Mouse (Mus musculus) liver, embryonic 12.5 days (tissue): ENCODE measurements around the gene Gng13. TPM values are rescaled to one million over a fixed set of nuclear protein-coding genes. Genes with fewer than 3 reads are reported as not detected.

ENCODE experiments used
- ATAC-seq: fragments of 200-750 bp; cut with Nextera tagmentation; 2 replicates; pipeline ENCODE4 v1.8.0; 2017; ENCODE audit warnings: moderate number of reproducible peaks, mild to moderate bottlenecking, moderate library complexity
- H3K27ac ChIP-seq: fragments of 300-500 bp; sonication (generic); 2 replicates; pipeline ENCODE4 v1.5.1; 2016; ENCODE audit warnings: mild to moderate bottlenecking
- H3K27me3 ChIP-seq: fragments of 300-500 bp; sonication (generic); replicated peaks from 2 replicates; pipeline ENCODE4 v1.6.1; 2016; ENCODE audit warnings: mild to moderate bottlenecking, moderate library complexity
- H3K36me3 ChIP-seq: fragments of 300-500 bp; sonication (generic); 2 replicates; pipeline ENCODE4 v1.6.1; 2016; ENCODE audit warnings: mild to moderate bottlenecking, moderate library complexity
- H3K4me1 ChIP-seq: fragments of 300-500 bp; sonication (generic); 2 replicates; pipeline ENCODE4 v1.6.1; 2016
- H3K4me2 ChIP-seq: fragments of 300-500 bp; sonication (generic); 2 replicates; pipeline ENCODE4 v1.6.1; 2016; ENCODE audit warnings: mild to moderate bottlenecking, moderate library complexity
- H3K4me3 ChIP-seq: fragments of 300-500 bp; sonication (generic); 2 replicates; pipeline ENCODE4 v1.5.1; 2016; ENCODE audit warnings: mild to moderate bottlenecking, moderate library complexity
- H3K9ac ChIP-seq: fragments of 300-500 bp; sonication (generic); 2 replicates; pipeline ENCODE4 v1.6.1; 2016; ENCODE audit warnings: mild to moderate bottlenecking, moderate library complexity
- H3K9me3 ChIP-seq: fragments of 300-500 bp; sonication (generic); replicated peaks from 2 replicates; pipeline ENCODE4 v1.6.1; 2016; ENCODE audit warnings: mild to moderate bottlenecking, moderate library complexity
- WGBS: fragments of 180-500 bp; shearing (Covaris S2); methylation state at CpG from one replicate; pipeline ENCODE4 v1.1.7; 2016; ENCODE audit not compliant: insufficient replicate concordance; 5-methylcytosine and 5-hydroxymethylcytosine counted together
- microRNA-seq: library from miRNA; unstranded; fragments of <30 nt; microRNA quantifications from one replicate; pipeline ENCODE4, GENCODE M21; 2017
- polyA plus RNA-seq: library from polyadenylated mRNA; unstranded; fragments of >200 nt; fragmentation: Nextera tagmentation; extraction: Ambion mirVana; gene quantifications from 2 replicates; pipeline ENCODE4 v1.2.1, GENCODE M21; 2016

Gene Gng13
- polyA plus RNA-seq, 1 experiment from 2014 or later = 1.2 TPM

DNA sequence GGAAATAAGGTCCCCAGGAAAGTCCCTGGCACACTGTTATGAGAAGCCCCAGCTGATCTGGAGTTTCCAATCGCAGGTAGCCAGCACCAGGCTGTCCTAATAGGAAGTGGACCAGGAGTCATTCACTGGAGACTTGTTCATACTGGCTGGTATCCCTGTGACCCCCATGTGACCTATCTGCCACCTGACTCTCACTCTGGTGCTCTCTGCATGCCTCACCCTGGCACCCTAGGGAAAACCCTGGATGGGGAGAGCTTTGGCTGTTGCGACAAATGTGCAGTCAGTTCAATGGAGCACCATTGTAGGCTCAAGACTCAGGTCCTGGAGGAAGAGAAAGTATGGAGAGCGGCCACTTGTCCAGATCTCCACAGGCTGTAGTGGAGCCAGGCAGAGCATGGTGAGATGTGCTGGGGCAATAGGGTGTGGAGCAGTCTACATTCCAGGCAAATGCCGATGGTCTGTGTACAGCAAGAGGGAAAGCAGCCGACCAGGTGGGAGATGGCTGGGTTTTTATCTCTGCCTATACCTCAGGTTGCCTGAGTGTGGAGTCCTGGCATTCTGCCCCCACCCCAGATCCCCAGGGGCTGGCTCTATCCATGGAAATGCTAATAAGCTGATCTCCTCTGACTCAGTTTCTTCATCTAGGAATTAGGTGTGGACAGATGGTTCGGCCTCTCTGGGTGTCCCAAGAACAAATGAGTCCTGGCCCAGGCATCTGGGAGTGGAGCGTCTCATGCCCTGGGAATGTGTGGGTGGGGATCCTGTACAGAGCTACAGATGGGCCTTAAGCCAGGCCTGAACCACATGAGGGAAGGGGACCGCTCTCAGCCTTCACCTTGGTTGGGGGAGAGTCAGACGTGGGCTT, 39.6 kb downstream of the Gng13 start:
- WGBS = 64% methylated on average over 9 of the region's 9 CpGs
- H3K27me3 ChIP-seq = peaks cover 18% of the 10 kb centered on the region; the same call in 1 of the 2 replicates
- no peak overlapping the region for H3K9ac ChIP-seq
- no peaks in the 10 kb centered on the region for H3K4me1 ChIP-seq
- H3K4me3 ChIP-seq = no peak overlapping the region
- no peak overlapping the region for H3K27ac ChIP-seq
- ATAC-seq = no peak
- H3K36me3 ChIP-seq = no peaks in the 10 kb centered on the region
- H3K4me2 ChIP-seq = no peak overlapping the region
- no peaks in the 10 kb centered on the region for H3K9me3 ChIP-seq

DNA sequence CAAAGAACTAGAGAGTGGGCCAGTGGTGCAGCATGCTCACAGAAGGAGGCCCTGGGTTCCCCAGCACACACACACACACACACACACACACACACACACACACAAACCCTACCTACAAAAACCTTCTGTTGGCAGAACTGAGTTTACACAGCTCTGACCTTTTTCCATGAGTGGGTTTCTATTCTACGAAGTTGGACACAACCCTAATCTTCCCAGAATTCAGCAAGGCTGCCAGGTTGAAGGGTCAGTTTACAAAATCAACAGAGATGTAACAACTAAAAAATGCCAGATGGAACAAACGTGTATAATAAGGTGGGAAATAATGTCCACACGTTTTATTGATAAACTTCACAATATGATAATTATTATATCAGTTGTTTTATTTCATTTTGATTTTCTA, 40.7 kb downstream of the Gng13 start:
- Histone ChIP-seq H3K9ac (no peak overlapping the region), H3K36me3 (no peaks in the 10 kb centered on the region), H3K4me2 (no peak overlapping the region), H3K27ac (no peak overlapping the region), H3K4me3 (no peak overlapping the region), H3K4me1 (no peaks in the 10 kb centered on the region), H3K27me3 (peaks cover 16% of the 10 kb centered on the region; the same call in 1 of the 2 replicates), H3K9me3 (no peaks in the 10 kb centered on the region)
- ATAC-seq = no peak
- WGBS = 43% methylated on average over 3 of the region's 3 CpGs

DNA sequence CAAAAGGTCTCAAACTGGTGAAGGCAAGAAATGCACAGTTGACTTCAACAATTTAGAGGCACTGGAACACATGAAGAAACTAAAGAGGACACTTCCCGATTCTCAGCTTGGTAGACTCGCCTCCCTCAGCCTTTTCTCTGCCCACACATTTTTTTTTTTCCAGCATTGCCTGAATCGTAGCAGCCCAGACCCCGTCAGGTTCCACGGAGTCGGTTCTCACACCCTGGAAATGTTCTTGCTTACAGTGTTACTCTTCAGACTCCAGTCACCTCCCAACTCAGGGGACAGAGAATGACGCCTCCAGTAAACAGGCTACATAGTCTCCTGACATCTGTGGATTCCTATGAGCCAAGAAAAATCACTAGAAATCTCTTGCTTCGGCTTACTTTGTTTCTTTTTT, 43.2 kb downstream of the Gng13 start:
- no peaks in the 10 kb centered on the region for H3K4me1 ChIP-seq
- H3K4me3 ChIP-seq = no peak overlapping the region
- no peaks in the 10 kb centered on the region for H3K36me3 ChIP-seq
- WGBS = 52% methylated on average over 8 of the region's 8 CpGs
- no peak overlapping the region for H3K4me2 ChIP-seq
- no peak overlapping the region for H3K27ac ChIP-seq
- peaks cover 9% of the 10 kb centered on the region; the same call in 1 of the 2 replicates for H3K27me3 ChIP-seq
- ATAC-seq = no peak
- H3K9me3 ChIP-seq = no peaks in the 10 kb centered on the region
- no peak overlapping the region for H3K9ac ChIP-seq

DNA sequence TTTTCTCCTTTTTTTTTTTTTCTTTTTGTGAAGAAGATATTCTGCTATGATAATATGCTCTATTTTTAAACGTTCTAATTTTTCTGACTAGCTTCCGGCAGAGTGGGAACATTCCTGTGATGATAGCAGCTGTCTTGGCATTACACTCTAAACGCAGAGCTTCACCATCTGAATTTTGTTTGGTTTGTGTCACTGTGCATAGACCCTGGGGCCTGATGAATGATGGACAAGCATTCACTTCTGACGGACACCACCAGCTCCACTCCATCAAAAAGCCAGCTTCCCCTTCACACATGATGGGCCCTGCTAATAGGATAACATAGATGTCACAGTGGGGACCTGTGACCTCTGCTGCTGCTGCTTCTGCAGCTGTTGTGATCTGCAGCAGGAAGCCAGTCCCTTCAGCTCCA, 44.6 kb downstream of the Gng13 start:
- ATAC-seq = no peak
- H3K27me3 ChIP-seq = peaks cover 15% of the 10 kb centered on the region; the same call in 1 of the 2 replicates
- H3K4me1 ChIP-seq = no peaks in the 10 kb centered on the region
- no peak overlapping the region for H3K4me3 ChIP-seq
- no peak overlapping the region for H3K4me2 ChIP-seq
- no peak overlapping the region for H3K9ac ChIP-seq
- no peaks in the 10 kb centered on the region for H3K36me3 ChIP-seq
- H3K27ac ChIP-seq = no peak overlapping the region
- 41% methylated on average over 4 of the region's 4 CpGs for WGBS
- no peaks in the 10 kb centered on the region for H3K9me3 ChIP-seq

DNA sequence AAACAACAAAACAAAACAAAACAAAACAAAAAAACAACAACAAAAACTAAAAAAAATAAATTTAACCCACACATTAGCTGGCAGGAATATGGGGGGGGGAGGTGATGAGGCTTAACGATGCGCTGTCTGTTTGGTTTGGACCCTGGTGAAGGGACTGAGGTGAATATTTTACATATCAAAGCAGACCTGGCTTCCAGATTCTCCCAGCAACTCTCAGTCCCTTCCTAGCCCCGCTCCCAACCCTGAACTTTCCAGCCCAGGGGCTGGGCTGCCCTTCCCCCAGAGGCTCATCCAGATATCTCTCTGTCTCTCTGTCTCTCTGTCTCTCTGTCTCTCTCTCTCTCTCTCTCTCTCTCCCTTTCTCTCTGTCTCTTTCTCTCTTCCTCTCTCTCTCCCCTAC, 45.6 kb downstream of the Gng13 start:
- WGBS = 30% methylated on average over 3 of the region's 3 CpGs
- no peak overlapping the region for H3K4me3 ChIP-seq
- ATAC-seq = no peak
- H3K27me3 ChIP-seq = peaks cover 22% of the 10 kb centered on the region
- no peaks in the 10 kb centered on the region for H3K36me3 ChIP-seq
- no peaks in the 10 kb centered on the region for H3K9me3 ChIP-seq
- no peaks in the 10 kb centered on the region for H3K4me1 ChIP-seq
- H3K9ac ChIP-seq = no peak overlapping the region
- H3K4me2 ChIP-seq = no peak overlapping the region
- no peak overlapping the region for H3K27ac ChIP-seq

DNA sequence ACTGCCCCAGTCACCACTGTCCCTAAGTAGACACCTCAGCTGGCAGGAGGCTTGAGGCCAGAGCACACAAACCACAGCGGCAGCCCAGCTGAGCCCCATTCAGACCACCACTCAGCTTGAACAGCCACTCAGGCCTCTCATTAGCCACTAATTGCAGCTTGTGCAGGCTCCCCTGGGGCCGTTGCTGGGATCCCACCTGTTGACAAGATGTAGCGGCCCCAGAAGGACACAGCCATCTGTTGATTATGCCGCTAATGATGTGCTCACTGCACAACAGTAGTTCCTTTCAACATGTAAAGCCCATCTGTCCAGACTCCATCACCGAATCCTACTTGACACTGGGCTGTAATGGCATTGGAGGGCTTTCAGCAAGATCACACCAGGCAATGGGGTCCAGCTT, 48.9 kb downstream of the Gng13 start:
- no peak overlapping the region for H3K27ac ChIP-seq
- no peak overlapping the region for H3K4me3 ChIP-seq
- ATAC-seq = no peak
- H3K4me2 ChIP-seq = no peak overlapping the region
- 60% methylated on average over 5 of the region's 5 CpGs for WGBS
- H3K36me3 ChIP-seq = no peaks in the 10 kb centered on the region
- no peaks in the 10 kb centered on the region for H3K4me1 ChIP-seq
- H3K9me3 ChIP-seq = no peaks in the 10 kb centered on the region
- H3K9ac ChIP-seq = no peak overlapping the region
- peaks cover 48% of the 10 kb centered on the region for H3K27me3 ChIP-seq

Small RNAs within 50 kb of the gene (microRNA-seq; reads per million reads assigned to microRNA genes)
- gene Gm25083 = not detected

Other genes starting within 250 kb of the Gng13 start
- gene Sstr5, start 219.9 kb upstream of the Gng13 start, polyA plus RNA-seq = 0.10 TPM in 1 of 2 replicates, not detected in the other
- 0.52 and 0.65 TPM in 2 replicates for gene Sox8, start 146.5 kb upstream of the Gng13 start, polyA plus RNA-seq
- 14.4 and 15.0 TPM in 2 replicates for gene Lmf1, start 138.1 kb upstream of the Gng13 start, polyA plus RNA-seq
- 33.3 and 37.6 TPM in 2 replicates for gene Chtf18, start 10.2 kb downstream of the Gng13 start, polyA plus RNA-seq
- gene Rpusd1, start 10.5 kb downstream of the Gng13 start, polyA plus RNA-seq = 8.8 and 10.3 TPM in 2 replicates
- not detected in 2 replicates for gene Mslnl, start 18.9 kb downstream of the Gng13 start, polyA plus RNA-seq
- gene Msln, start 37.2 kb downstream of the Gng13 start, polyA plus RNA-seq = 0.26 and 0.30 TPM in 2 replicates
- gene Narfl, start 56.6 kb downstream of the Gng13 start, polyA plus RNA-seq = 18.9 and 19.3 TPM in 2 replicates
- 11.4 and 11.9 TPM in 2 replicates for gene Haghl, start 68.5 kb downstream of the Gng13 start, polyA plus RNA-seq
- gene Ccdc78, start 69.4 kb downstream of the Gng13 start, polyA plus RNA-seq = 0.17 TPM in 1 of 2 replicates, not detected in the other
- 59.8 and 68.1 TPM in 2 replicates for gene Fam173a, start 75.7 kb downstream of the Gng13 start, polyA plus RNA-seq
- not detected in 2 replicates for gene AC134908.4, start 78.5 kb downstream of the Gng13 start, polyA plus RNA-seq
- 29.1 and 31.7 TPM in 2 replicates for gene Metrn, start 80.0 kb downstream of the Gng13 start, polyA plus RNA-seq
- gene Fbxl16, start 91.9 kb downstream of the Gng13 start, polyA plus RNA-seq = 0.18 and 0.33 TPM in 2 replicates
- gene Wdr24, start 106.5 kb downstream of the Gng13 start, polyA plus RNA-seq = 17.7 and 18.7 TPM in 2 replicates
- 26.6 and 26.8 TPM in 2 replicates for gene Jmjd8, start 111.7 kb downstream of the Gng13 start, polyA plus RNA-seq
- 150 and 156 TPM in 2 replicates for gene Stub1, start 116.2 kb downstream of the Gng13 start, polyA plus RNA-seq
- gene Rhbdl1, start 120.1 kb downstream of the Gng13 start, polyA plus RNA-seq = 0.80 and 0.89 TPM in 2 replicates
- gene Gm20683, start 124.6 kb downstream of the Gng13 start, polyA plus RNA-seq = 0.43 and 0.64 TPM in 2 replicates
- gene Rhot2, start 127.7 kb downstream of the Gng13 start, polyA plus RNA-seq = 15.8 and 17.4 TPM in 2 replicates
- gene Wdr90, start 144.3 kb downstream of the Gng13 start, polyA plus RNA-seq = 19.5 and 19.6 TPM in 2 replicates
- gene Mcrip2, start 151.6 kb downstream of the Gng13 start, polyA plus RNA-seq = 68.0 and 70.3 TPM in 2 replicates
- 52.3 and 53.5 TPM in 2 replicates for gene Mettl26, start 157.9 kb downstream of the Gng13 start, polyA plus RNA-seq
- gene Wfikkn1, start 163.7 kb downstream of the Gng13 start, polyA plus RNA-seq = 0.83 and 0.91 TPM in 2 replicates
- 9.9 and 11.8 TPM in 2 replicates for gene Rab40c, start 202.6 kb downstream of the Gng13 start, polyA plus RNA-seq
- gene Pigq, start 227.8 kb downstream of the Gng13 start, polyA plus RNA-seq = 161 and 171 TPM in 2 replicates
- gene Nhlrc4, start 227.8 kb downstream of the Gng13 start, polyA plus RNA-seq = 5.0 and 7.3 TPM in 2 replicates
- 0.36 and 0.49 TPM in 2 replicates for gene A930017K11Rik, start 235.4 kb downstream of the Gng13 start, polyA plus RNA-seq